Comparison of ENCODE assay signal across 18 mouse cellular contexts in genomic region chr19:45154521-45154920, GRCm38 (mm10). TPM values are rescaled to one million over a fixed set of nuclear protein-coding genes. Genes with fewer than 3 reads are reported as not detected.
DNase-seq lines count a peak whose midpoint lies in the region; ATAC-seq and TF ChIP-seq lines count a peak whose summit lies in the region.
"Had no signal": no experiment of that assay in that cellular context is flagged by ENCODE, and none has a peak within 500 bp of the region (broad histone marks: within the 10 kb centered on the region; RNA-seq: fewer than 3 reads in every experiment).

No protein-coding gene starts in this region.

- H3K9ac ChIP-seq in hindbrain, embryonic 12.5 days: no peak overlapping the region
- H3K9ac ChIP-seq in hindbrain, embryonic 16.5 days (ENCODE audit: low read depth, low read length): no peak overlapping the region

- no peaks in the 10 kb centered on the region for H3K9me3 ChIP-seq in hindbrain, embryonic 12.5 days (replicated peaks)
- H3K9me3 ChIP-seq in hindbrain, embryonic 16.5 days (ENCODE audit: control insufficient read depth, low read length): no peaks in the 10 kb centered on the region
- no peaks in the 10 kb centered on the region for H3K9me3 ChIP-seq in limb, embryonic 10.5 days (replicated peaks)

- intact Hi-C loops in gastrocnemius, adult 2 months (cut with DNase I): no loop called here

- ATAC-seq in hindbrain, embryonic 12.5 days (ENCODE audit: low FRiP score): no peak
- no peak for ATAC-seq in hindbrain, embryonic 16.5 days
- ATAC-seq in granulocyte monocyte progenitor cell, adult 5-6 weeks (replicated peaks; ENCODE audit: poor library complexity, severe bottlenecking): no peak; the same call in 1 of the 2 replicates
- ATAC-seq: forebrain, embryonic 14.5 days had no signal

- no peak for DNase-seq in gastrocnemius, adult 2 months
- no peak for DNase-seq in gastrocnemius, adult 8-10 months (ENCODE audit: low spot score in 2 of 2)
- peak; percentile 32 for DNase-seq in embryo, embryonic 11 days
- DNase-seq in limb, embryonic 10.5 days (ENCODE audit: low spot score): peak; percentile 58
- DNase-seq in gastrocnemius, adult 18-20 months (ENCODE audit: low spot score): no peak
- DNase-seq: adrenal gland, adult 8-10 months; cerebellum, adult 9-10 months; gastrocnemius, postnatal 10 days; lung, postnatal 36 days; spleen, adult 18-20 months had no signal

- peak overlapping the region; percentile 13; the same call in 1 of the 2 replicates for H3K4me2 ChIP-seq in hindbrain, embryonic 12.5 days (replicated peaks)
- no peak overlapping the region for H3K4me2 ChIP-seq in hindbrain, embryonic 16.5 days (ENCODE audit: low read length)

- H3K27ac ChIP-seq in gastrocnemius, adult 2 months: no peak overlapping the region
- no peak overlapping the region; the same call in 1 of the 2 replicates for H3K27ac ChIP-seq in hindbrain, embryonic 12.5 days
- H3K27ac ChIP-seq in hindbrain, embryonic 16.5 days (ENCODE audit: low read depth, low read length): no peak overlapping the region
- no peak overlapping the region for H3K27ac ChIP-seq in limb, embryonic 10.5 days

- no peaks in the 10 kb centered on the region for H3K36me3 ChIP-seq in hindbrain, embryonic 12.5 days
- no peaks in the 10 kb centered on the region for H3K36me3 ChIP-seq in hindbrain, embryonic 16.5 days (ENCODE audit: control insufficient read depth, insufficient read depth, low read length)
- H3K36me3 ChIP-seq in limb, embryonic 10.5 days: no peaks in the 10 kb centered on the region

- H3K4me3 ChIP-seq in gastrocnemius, adult 2 months: peak overlapping the region; percentile 29
- H3K4me3 ChIP-seq in hindbrain, embryonic 12.5 days: 0 out of 2 replicates have a peak overlapping the region, but pooled peaks have one; percentile 7
- H3K4me3 ChIP-seq in hindbrain, embryonic 16.5 days (ENCODE audit: low read length): no peak overlapping the region
- no peak overlapping the region for H3K4me3 ChIP-seq in limb, embryonic 10.5 days

- peaks cover 11% of the 10 kb centered on the region for H3K4me1 ChIP-seq in hindbrain, embryonic 12.5 days
- peaks cover 7% of the 10 kb centered on the region for H3K4me1 ChIP-seq in hindbrain, embryonic 16.5 days (ENCODE audit: control insufficient read depth, insufficient read depth, low read depth, low read length)
- peaks cover 47% of the 10 kb centered on the region for H3K4me1 ChIP-seq in limb, embryonic 10.5 days

- peaks cover 100% of the 10 kb centered on the region for H3K27me3 ChIP-seq in hindbrain, embryonic 12.5 days
- H3K27me3 ChIP-seq in hindbrain, embryonic 16.5 days (replicated peaks; ENCODE audit: control insufficient read depth, insufficient read depth, low read length): peaks cover 77% of the 10 kb centered on the region
- H3K27me3 ChIP-seq in limb, embryonic 10.5 days (ENCODE audit: low read depth, poor library complexity, severe bottlenecking): peaks cover 100% of the 10 kb centered on the region

- TF ChIP-seq CTCF in gastrocnemius, adult 2 months (IDR thresholded peaks at IDR 0.05): no peak

- WGBS in hindbrain, embryonic 12.5 days: under 1% methylated on average over 18 of the region's 18 CpGs
- 2% methylated on average over 18 of the region's 18 CpGs for WGBS in hindbrain, embryonic 16.5 days
- WGBS in limb, embryonic 10.5 days: under 1% methylated on average over 18 of the region's 18 CpGs

RNA-seq across cellular contexts. Expression of gene Tlx1, which starts 4.0 kb away (rescaled TPM):
- total RNA-seq in gastrocnemius, adult 2 months (2021): not detected
- not detected for total RNA-seq in gastrocnemius, adult 8-10 months (2022)
- polyA plus RNA-seq in hindbrain, embryonic 12.5 days (2016; fragmentation: Nextera tagmentation; extraction: Ambion mirVana): 6.5 and 12.4 TPM in 2 replicates
- 1.2 and 1.3 TPM in 2 replicates for polyA plus RNA-seq in hindbrain, embryonic 16.5 days (2015; fragmentation: Nextera tagmentation; extraction: Ambion mirVana)
- polyA plus RNA-seq in limb, embryonic 10.5 days (2016; fragmentation: Nextera tagmentation; extraction: Ambion mirVana): 0.15 and 0.36 TPM in 2 replicates
- total RNA-seq in granulocyte monocyte progenitor cell, adult 5-6 weeks (2014; fragmentation: Nextera tagmentation): not detected in 2 replicates
- total RNA-seq in granulocyte monocyte progenitor cell, adult 5-6 weeks (2017): not detected in 2 replicates
- not detected for total RNA-seq in gastrocnemius, adult 18-20 months (2021)
- total RNA-seq: adrenal gland, adult 8-10 months; layer of hippocampus, postnatal 10 days; left cerebral cortex, postnatal 25 days; midbrain, postnatal 0 days; neutrophil, adult 5-6 weeks had no signal
- polyA plus RNA-seq: forebrain, embryonic 14.5 days; midbrain, postnatal 0 days had no signal

Comparison
In these comparisons a context has a peak if more than half of its experiments do, and no peak if none do; other contexts are left out.
1. H3K4me3 ChIP-seq: peak in gastrocnemius, adult 2 months (single experiment) and hindbrain, embryonic 12.5 days (single experiment); none in hindbrain, embryonic 16.5 days (single experiment) and limb, embryonic 10.5 days (single experiment).
2. DNase-seq: peak in embryo, embryonic 11 days (single experiment) and limb, embryonic 10.5 days (single experiment); none in gastrocnemius, adult 2 months (single experiment), gastrocnemius, adult 8-10 months (0 of 2) and gastrocnemius, adult 18-20 months (single experiment).